In genomic region chr13:51279642-51280387, GRCm38 (mm10) we compare ENCODE assay signal across 9 mouse cellular contexts.
DNase-seq lines count a peak whose midpoint lies in the region; ATAC-seq and TF ChIP-seq lines count a peak whose summit lies in the region.
"Had no signal": no experiment of that assay in that cellular context is flagged by ENCODE, and none has a peak within 500 bp of the region (broad histone marks: within the 10 kb centered on the region; RNA-seq: fewer than 3 reads in every experiment).

No protein-coding gene starts in this region.

- ATAC-seq in forebrain, embryonic 12.5 days (ENCODE audit: low FRiP score), result no peak
- ATAC-seq in forebrain, embryonic 16.5 days, result no peak
- peak; percentile 25; the same call in 1 of the 2 replicates for ATAC-seq in hindbrain, embryonic 14.5 days (ENCODE audit: low FRiP score)
- peak; percentile 80 for ATAC-seq in limb, embryonic 14.5 days (ENCODE audit: low FRiP score, low read depth)

- peak; percentile 79 for DNase-seq in NIH3T3 (ENCODE audit: low read depth)
- DNase-seq in hindbrain, embryonic 14.5 days (ENCODE audit: low spot score), result no peak
- DNase-seq in limb, embryonic 14.5 days (ENCODE audit: low spot score), result peak; percentile 87
- no peak for DNase-seq in urinary bladder, postnatal 14 days (ENCODE audit: low spot score)
- no peak for DNase-seq in layer of hippocampus, adult 11-12 months (ENCODE audit: low spot score)
- no peak for DNase-seq in cerebellum, adult 18-20 months

- no peak for TF ChIP-seq POLR2A in limb, embryonic 14.5 days (IDR thresholded peaks at IDR 0.05; ENCODE audit: borderline replicate concordance, extremely low read depth, insufficient read depth, insufficient read length)

- H3K4me1 ChIP-seq in forebrain, embryonic 12.5 days, result peaks cover 11% of the 10 kb centered on the region
- peaks cover 3% of the 10 kb centered on the region; the same call in 1 of the 2 replicates for H3K4me1 ChIP-seq in forebrain, embryonic 16.5 days (replicated peaks; ENCODE audit: control insufficient read depth, insufficient read depth, low read length)
- peaks cover 6% of the 10 kb centered on the region for H3K4me1 ChIP-seq in hindbrain, embryonic 14.5 days (replicated peaks; ENCODE audit: control insufficient read depth, insufficient read depth, low read length)
- peaks cover 55% of the 10 kb centered on the region for H3K4me1 ChIP-seq in limb, embryonic 14.5 days (ENCODE audit: control insufficient read depth, insufficient read depth, low read length)

- no peak overlapping the region for H3K4me2 ChIP-seq in forebrain, embryonic 12.5 days
- no peak overlapping the region for H3K4me2 ChIP-seq in forebrain, embryonic 16.5 days (ENCODE audit: low read length)
- no peak overlapping the region for H3K4me2 ChIP-seq in hindbrain, embryonic 14.5 days (replicated peaks)
- H3K4me2 ChIP-seq in limb, embryonic 14.5 days (replicated peaks; ENCODE audit: low read depth, low read length, severe bottlenecking), result peak overlapping the region; percentile 36

- H3K9me3 ChIP-seq in forebrain, embryonic 12.5 days, result no peaks in the 10 kb centered on the region
- no peaks in the 10 kb centered on the region for H3K9me3 ChIP-seq in forebrain, embryonic 16.5 days (ENCODE audit: control insufficient read depth, low read length)
- H3K9me3 ChIP-seq in hindbrain, embryonic 14.5 days (ENCODE audit: control insufficient read depth, low read length), result no peaks in the 10 kb centered on the region
- H3K9me3 ChIP-seq in limb, embryonic 14.5 days (ENCODE audit: control insufficient read depth, low read length), result no peaks in the 10 kb centered on the region

- no peak overlapping the region for H3K9ac ChIP-seq in forebrain, embryonic 12.5 days
- H3K9ac ChIP-seq in forebrain, embryonic 16.5 days (replicated peaks; ENCODE audit: low read depth, low read length), result no peak overlapping the region
- no peak overlapping the region for H3K9ac ChIP-seq in hindbrain, embryonic 14.5 days
- H3K9ac ChIP-seq in limb, embryonic 14.5 days (ENCODE audit: low read depth, low read length, severe bottlenecking), result no peak overlapping the region
- H3K9ac ChIP-seq: liver, embryonic 14.5 days had no signal

- H3K27me3 ChIP-seq in forebrain, embryonic 12.5 days, result no peaks in the 10 kb centered on the region
- no peaks in the 10 kb centered on the region for H3K27me3 ChIP-seq in forebrain, embryonic 16.5 days (replicated peaks; ENCODE audit: control insufficient read depth, insufficient read depth, low read length)
- H3K27me3 ChIP-seq in hindbrain, embryonic 14.5 days (ENCODE audit: control insufficient read depth, insufficient read depth, low read length), result no peaks in the 10 kb centered on the region
- H3K27me3 ChIP-seq in limb, embryonic 14.5 days (ENCODE audit: control insufficient read depth, insufficient read depth, low read length), result no peaks in the 10 kb centered on the region

- no peaks in the 10 kb centered on the region for H3K36me3 ChIP-seq in forebrain, embryonic 12.5 days (replicated peaks)
- H3K36me3 ChIP-seq in forebrain, embryonic 16.5 days (ENCODE audit: control insufficient read depth, insufficient read depth), result no peaks in the 10 kb centered on the region
- H3K36me3 ChIP-seq in hindbrain, embryonic 14.5 days (replicated peaks; ENCODE audit: control insufficient read depth, insufficient read depth), result no peaks in the 10 kb centered on the region
- no peaks in the 10 kb centered on the region for H3K36me3 ChIP-seq in limb, embryonic 14.5 days (ENCODE audit: control insufficient read depth, insufficient read depth, low read length)

- no peak overlapping the region for H3K4me3 ChIP-seq in forebrain, embryonic 12.5 days (replicated peaks)
- no peak overlapping the region for H3K4me3 ChIP-seq in forebrain, embryonic 16.5 days (replicated peaks; ENCODE audit: low read length)
- no peak overlapping the region for H3K4me3 ChIP-seq in hindbrain, embryonic 14.5 days (replicated peaks; ENCODE audit: low read length)
- no peak overlapping the region for H3K4me3 ChIP-seq in limb, embryonic 14.5 days (replicated peaks; ENCODE audit: low read length)

- 57% methylated on average over 8 of the region's 8 CpGs for WGBS in forebrain, embryonic 12.5 days
- WGBS in forebrain, embryonic 16.5 days, result 52% methylated on average over 8 of the region's 8 CpGs
- WGBS in hindbrain, embryonic 14.5 days, result 41% methylated on average over 8 of the region's 8 CpGs
- WGBS in limb, embryonic 14.5 days, result 5% methylated on average over 8 of the region's 8 CpGs

- 0 out of 2 replicates have a peak overlapping the region, but pooled peaks have one; percentile 26 for H3K27ac ChIP-seq in forebrain, embryonic 12.5 days
- H3K27ac ChIP-seq in forebrain, embryonic 16.5 days (ENCODE audit: low read length), result no peak overlapping the region
- H3K27ac ChIP-seq in hindbrain, embryonic 14.5 days, result no peak overlapping the region
- peak overlapping the region; percentile 93 for H3K27ac ChIP-seq in limb, embryonic 14.5 days (replicated peaks; ENCODE audit: low read depth, low read length)
- H3K27ac ChIP-seq: liver, embryonic 14.5 days had no signal

Comparison
In these comparisons a context has a peak if more than half of its experiments do, and no peak if none do; other contexts are left out.
1. H3K27ac ChIP-seq: peak in forebrain, embryonic 12.5 days (single experiment) and limb, embryonic 14.5 days (single experiment); none in forebrain, embryonic 16.5 days (single experiment) and hindbrain, embryonic 14.5 days (single experiment).
2. ATAC-seq: peak in hindbrain, embryonic 14.5 days (single experiment) and limb, embryonic 14.5 days (single experiment); none in forebrain, embryonic 12.5 days (single experiment) and forebrain, embryonic 16.5 days (single experiment).
3. DNase-seq: peak in NIH3T3 (single experiment) and limb, embryonic 14.5 days (single experiment); none in hindbrain, embryonic 14.5 days (single experiment), urinary bladder, postnatal 14 days (single experiment), layer of hippocampus, adult 11-12 months (single experiment) and cerebellum, adult 18-20 months (0 of 2).